Mouse (Mus musculus): ENCODE data around the gene Hsd17b1. TPM values are rescaled to one million over a fixed set of nuclear protein-coding genes. Genes with fewer than 3 reads are reported as not detected.

Hsd17b1 gene
- polyA plus RNA-seq, 1 experiment from 2014 or later = not detected

- no peaks in the 10 kb centered on the region for H3K27me3 ChIP-seq (replicated peaks; ENCODE audit: low read depth, poor library complexity, severe bottlenecking)
- H3K4me1 ChIP-seq = no peaks in the 10 kb centered on the region; the same call in 1 of the 2 replicates
- no peaks in the 10 kb centered on the region for H3K9me3 ChIP-seq
- no peak overlapping the region for H3K27ac ChIP-seq (replicated peaks)
- no peak for DNase-seq (ENCODE audit: low spot score)
- H3K4me3 ChIP-seq = no peak overlapping the region
- WGBS = 91% methylated on average over 9 of the region's 9 CpGs
- H3K36me3 ChIP-seq (replicated peaks) = peaks cover 91% of the 10 kb centered on the region
Measured at GRCm38 (mm10) chr11:101050359-101050758, 27.9 kb upstream of the Hsd17b1 start.

GRCm38 (mm10) chr11:101051051-101051493 is 27.1 kb upstream of the Hsd17b1 start:
- no peak overlapping the region for H3K27ac ChIP-seq (replicated peaks)
- no peak for DNase-seq (ENCODE audit: low spot score)
- no peak overlapping the region for H3K4me3 ChIP-seq
- no peaks in the 10 kb centered on the region; the same call in 1 of the 2 replicates for H3K4me1 ChIP-seq
- WGBS = 86% methylated on average over 6 of the region's 6 CpGs
- no peaks in the 10 kb centered on the region for H3K9me3 ChIP-seq
- peaks cover 91% of the 10 kb centered on the region for H3K36me3 ChIP-seq (replicated peaks)
- no peaks in the 10 kb centered on the region for H3K27me3 ChIP-seq (replicated peaks; ENCODE audit: low read depth, poor library complexity, severe bottlenecking)

- Histone ChIP-seq H3K27ac (replicated peaks) (no peak overlapping the region), H3K36me3 (replicated peaks) (peaks cover 91% of the 10 kb centered on the region), H3K4me3 (no peak overlapping the region), H3K4me1 (no peaks in the 10 kb centered on the region), H3K9me3 (no peaks in the 10 kb centered on the region), H3K27me3 (replicated peaks; ENCODE audit: low read depth, poor library complexity, severe bottlenecking) (no peaks in the 10 kb centered on the region)
- whole genome bisulfite sequencing = 88% methylated on average over 8 of the region's 8 CpGs
- DNase-seq (ENCODE audit: low spot score) = no peak
Measured at GRCm38 (mm10) chr11:101051617-101052016, 26.6 kb upstream of the Hsd17b1 start.

- Histone ChIP-seq H3K9me3 (no peaks in the 10 kb centered on the region), H3K27ac (replicated peaks) (no peak overlapping the region), H3K4me1 (no peaks in the 10 kb centered on the region), H3K4me3 (no peak overlapping the region), H3K36me3 (replicated peaks) (peaks cover 89% of the 10 kb centered on the region), H3K27me3 (replicated peaks; ENCODE audit: low read depth, poor library complexity, severe bottlenecking) (no peaks in the 10 kb centered on the region)
- WGBS = 92% methylated on average over 10 of the region's 10 CpGs
- DNase-seq (ENCODE audit: low spot score) = no peak
Measured at GRCm38 (mm10) chr11:101052751-101053473, 25.3 kb upstream of the Hsd17b1 start.

GRCm38 (mm10) chr11:101053974-101054373 is 24.2 kb upstream of the Hsd17b1 start:
- Histone ChIP-seq H3K27ac (replicated peaks) (no peak overlapping the region), H3K9me3 (no peaks in the 10 kb centered on the region), H3K27me3 (replicated peaks; ENCODE audit: low read depth, poor library complexity, severe bottlenecking) (no peaks in the 10 kb centered on the region), H3K4me3 (no peak overlapping the region), H3K36me3 (replicated peaks) (peaks cover 84% of the 10 kb centered on the region), H3K4me1 (peaks cover 6% of the 10 kb centered on the region)
- 91% methylated on average over 1 of the region's 1 CpGs for whole genome bisulfite sequencing
- no peak for DNase-seq (ENCODE audit: low spot score)

GRCm38 (mm10) chr11:101055418-101055817 is 22.8 kb upstream of the Hsd17b1 start:
- no peak overlapping the region for H3K27ac ChIP-seq (replicated peaks)
- no peaks in the 10 kb centered on the region for H3K9me3 ChIP-seq
- H3K4me3 ChIP-seq = no peak overlapping the region
- no peak for DNase-seq (ENCODE audit: low spot score)
- no peaks in the 10 kb centered on the region for H3K27me3 ChIP-seq (replicated peaks; ENCODE audit: low read depth, poor library complexity, severe bottlenecking)
- H3K36me3 ChIP-seq (replicated peaks) = peaks cover 85% of the 10 kb centered on the region
- H3K4me1 ChIP-seq = peaks cover 14% of the 10 kb centered on the region
- 89% methylated on average over 14 of the region's 14 CpGs for WGBS

- no peak for DNase-seq (ENCODE audit: low spot score)
- H3K27ac ChIP-seq (replicated peaks) = no peak overlapping the region; the same call in 1 of the 2 replicates
- peaks cover 82% of the 10 kb centered on the region for H3K36me3 ChIP-seq (replicated peaks)
- 57% methylated on average over 8 of the region's 8 CpGs for WGBS
- no peak overlapping the region for H3K4me3 ChIP-seq
- H3K4me1 ChIP-seq = peaks cover 18% of the 10 kb centered on the region
- no peaks in the 10 kb centered on the region for H3K9me3 ChIP-seq
- no peaks in the 10 kb centered on the region for H3K27me3 ChIP-seq (replicated peaks; ENCODE audit: low read depth, poor library complexity, severe bottlenecking)
Measured at GRCm38 (mm10) chr11:101056885-101057284, 21.3 kb upstream of the Hsd17b1 start.

GRCm38 (mm10) chr11:101057860-101058259 is 20.4 kb upstream of the Hsd17b1 start:
- Histone ChIP-seq H3K4me1 (peaks cover 27% of the 10 kb centered on the region), H3K36me3 (replicated peaks) (peaks cover 86% of the 10 kb centered on the region), H3K9me3 (no peaks in the 10 kb centered on the region), H3K27me3 (replicated peaks; ENCODE audit: low read depth, poor library complexity, severe bottlenecking) (no peaks in the 10 kb centered on the region), H3K27ac (replicated peaks) (no peak overlapping the region), H3K4me3 (no peak overlapping the region)
- DNase-seq (ENCODE audit: low spot score) = peak; percentile 79
- 28% methylated on average over 5 of the region's 5 CpGs for WGBS

GRCm38 (mm10) chr11:101058726-101059125 is 19.5 kb upstream of the Hsd17b1 start:
- Histone ChIP-seq H3K27ac (replicated peaks) (no peak overlapping the region), H3K36me3 (replicated peaks) (peaks cover 85% of the 10 kb centered on the region), H3K4me3 (no peak overlapping the region), H3K4me1 (peaks cover 36% of the 10 kb centered on the region), H3K9me3 (no peaks in the 10 kb centered on the region), H3K27me3 (replicated peaks; ENCODE audit: low read depth, poor library complexity, severe bottlenecking) (no peaks in the 10 kb centered on the region)
- 74% methylated on average over 5 of the region's 5 CpGs for WGBS
- DNase-seq (ENCODE audit: low spot score) = no peak

- H3K27ac ChIP-seq (replicated peaks) = peak overlapping the region; percentile 51; the same call in 1 of the 2 replicates
- peaks cover 43% of the 10 kb centered on the region for H3K4me1 ChIP-seq
- H3K4me3 ChIP-seq = no peak overlapping the region
- no peak for DNase-seq (ENCODE audit: low spot score)
- H3K36me3 ChIP-seq (replicated peaks) = peaks cover 78% of the 10 kb centered on the region
- no peaks in the 10 kb centered on the region for H3K27me3 ChIP-seq (replicated peaks; ENCODE audit: low read depth, poor library complexity, severe bottlenecking)
- H3K9me3 ChIP-seq = no peaks in the 10 kb centered on the region
- WGBS = 85% methylated on average over 10 of the region's 10 CpGs
Measured at GRCm38 (mm10) chr11:101059473-101059872, 18.7 kb upstream of the Hsd17b1 start.

GRCm38 (mm10) chr11:101060126-101060525 is 18.1 kb upstream of the Hsd17b1 start:
- DNase-seq (ENCODE audit: low spot score) = no peak
- 0 out of 2 replicates have a peak overlapping the region, but pooled peaks have one; percentile 3 for H3K4me3 ChIP-seq
- H3K27me3 ChIP-seq (replicated peaks; ENCODE audit: low read depth, poor library complexity, severe bottlenecking) = no peaks in the 10 kb centered on the region
- WGBS = 78% methylated on average over 8 of the region's 8 CpGs
- peaks cover 43% of the 10 kb centered on the region for H3K4me1 ChIP-seq
- H3K36me3 ChIP-seq (replicated peaks) = peaks cover 75% of the 10 kb centered on the region
- H3K9me3 ChIP-seq = no peaks in the 10 kb centered on the region
- peak overlapping the region; percentile 51 for H3K27ac ChIP-seq (replicated peaks)

- Histone ChIP-seq H3K9me3 (no peaks in the 10 kb centered on the region), H3K4me3 (no peak overlapping the region), H3K27ac (replicated peaks) (no peak overlapping the region; the same call in 1 of the 2 replicates), H3K27me3 (replicated peaks; ENCODE audit: low read depth, poor library complexity, severe bottlenecking) (no peaks in the 10 kb centered on the region), H3K4me1 (peaks cover 43% of the 10 kb centered on the region), H3K36me3 (replicated peaks) (peaks cover 65% of the 10 kb centered on the region)
- WGBS = 84% methylated on average over 5 of the region's 5 CpGs
- no peak for DNase-seq (ENCODE audit: low spot score)
Measured at GRCm38 (mm10) chr11:101061049-101061448, 17.2 kb upstream of the Hsd17b1 start.

All from embryonic facial prominence, embryonic 10.5 days (tissue).